Mouse (Mus musculus): Measurements from ENCODE around the gene Smyd1. TPM values are rescaled to one million over a fixed set of nuclear protein-coding genes. Genes with fewer than 3 reads are reported as not detected.

The Smyd1 gene
- polyA plus RNA-seq, 1 experiment = 4.9 TPM

DNA sequence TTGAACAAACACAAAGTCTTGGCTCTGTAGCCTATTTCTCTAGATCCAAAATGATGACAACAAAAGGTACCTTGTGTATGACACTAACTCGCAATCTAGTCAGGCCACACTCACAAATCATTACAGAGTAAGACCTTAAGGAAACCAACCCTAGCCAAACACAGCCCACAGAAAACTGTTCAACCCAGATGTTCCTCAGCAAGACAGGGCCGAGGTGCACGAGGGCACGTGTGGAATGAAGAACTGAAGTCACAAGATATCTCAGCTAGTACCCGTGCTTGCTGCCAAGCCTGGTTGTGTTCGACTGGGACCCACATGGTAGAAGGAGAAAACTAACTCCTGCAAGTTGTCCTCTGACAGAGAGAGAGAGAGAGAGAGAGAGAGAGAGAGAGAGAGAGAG is 7.8 kb upstream of the Smyd1 start:
- Histone ChIP-seq H3K27ac (ENCODE audit: control insufficient read depth, insufficient read depth, low read depth, low read length) (no peak overlapping the region), H3K4me3 (ENCODE audit: control insufficient read depth, low read depth, low read length) (no peak overlapping the region), H3K4me1 (ENCODE audit: control insufficient read depth, insufficient read depth, low read length) (no peaks in the 10 kb centered on the region), H3K36me3 (ENCODE audit: control insufficient read depth, insufficient read depth, low read length) (no peaks in the 10 kb centered on the region), H3K27me3 (ENCODE audit: control insufficient read depth, insufficient read depth, low read length) (no peaks in the 10 kb centered on the region)
- no peak for TF ChIP-seq CTCF (IDR thresholded peaks at IDR 0.05; ENCODE audit: control insufficient read depth, insufficient read depth, insufficient replicate concordance, low read depth, low read length)

DNA sequence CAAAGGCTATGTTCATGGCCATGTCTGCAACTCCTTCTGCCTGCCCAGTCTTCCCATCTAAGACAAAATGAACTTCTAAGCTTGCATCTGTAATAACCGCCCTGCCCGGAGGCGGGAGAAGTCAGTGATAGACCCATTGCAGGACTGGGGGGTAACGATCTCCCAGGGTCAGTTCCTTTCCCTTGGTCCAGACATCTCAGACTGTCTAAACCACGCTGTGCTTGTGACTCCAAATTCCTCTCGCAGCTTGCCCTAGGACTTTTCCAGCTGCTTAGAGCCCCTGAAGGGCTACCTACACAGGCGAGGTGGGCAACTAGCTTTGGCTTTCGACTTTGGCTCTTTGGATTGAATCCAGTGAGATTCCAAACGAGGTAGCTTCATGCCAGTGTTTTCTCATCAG is 2.8 kb upstream of the Smyd1 start:
- H3K4me3 ChIP-seq (ENCODE audit: control insufficient read depth, low read depth, low read length) = peak overlapping the region; percentile 24
- TF ChIP-seq CTCF (IDR thresholded peaks at IDR 0.05; ENCODE audit: control insufficient read depth, insufficient read depth, insufficient replicate concordance, low read depth, low read length) (no peak), POLR2A (IDR thresholded peaks at IDR 0.05; ENCODE audit: control insufficient read depth, low read depth, low read length) (no peak)
- H3K36me3 ChIP-seq (ENCODE audit: control insufficient read depth, insufficient read depth, low read length) = no peaks in the 10 kb centered on the region
- H3K27ac ChIP-seq (ENCODE audit: control insufficient read depth, insufficient read depth, low read depth, low read length) = no peak overlapping the region
- H3K27me3 ChIP-seq (ENCODE audit: control insufficient read depth, insufficient read depth, low read length) = no peaks in the 10 kb centered on the region
- no peaks in the 10 kb centered on the region for H3K4me1 ChIP-seq (ENCODE audit: control insufficient read depth, insufficient read depth, low read length)

DNA sequence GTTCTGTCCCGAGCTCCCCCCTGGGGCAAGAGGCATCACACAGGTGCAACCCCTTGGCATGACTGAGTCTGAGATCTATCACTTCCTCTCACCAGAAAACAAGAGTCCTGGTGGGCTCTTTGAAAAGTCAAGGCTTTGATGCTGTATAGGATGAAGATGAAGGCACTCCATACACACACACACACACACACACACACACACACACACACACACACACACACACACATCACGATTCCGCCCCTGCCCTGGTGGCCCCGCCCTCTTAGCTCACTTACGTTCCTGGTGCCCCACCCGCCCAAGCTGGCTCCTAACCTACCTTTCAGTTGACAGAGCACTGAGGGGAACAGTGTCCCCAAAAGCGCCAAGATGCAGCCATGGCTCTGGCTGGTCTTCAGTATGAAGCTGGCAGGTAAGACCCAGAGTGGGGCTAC is 473 bp upstream of the Smyd1 start, which contains the start of gene Cd8b1:
Cd8b1 (plus strand) TSS at position 298 of the 431 bp plus-strand sequence.
- Histone ChIP-seq H3K27me3 (ENCODE audit: control insufficient read depth, insufficient read depth, low read length) (no peaks in the 10 kb centered on the region), H3K4me3 (ENCODE audit: control insufficient read depth, low read depth, low read length) (no peak within 1 kb of the TSS; the same call in 1 of the 2 replicates)
- no peak for TF ChIP-seq CTCF (IDR thresholded peaks at IDR 0.05; ENCODE audit: control insufficient read depth, insufficient read depth, insufficient replicate concordance, low read depth, low read length)
- no peak for TF ChIP-seq POLR2A (IDR thresholded peaks at IDR 0.05; ENCODE audit: control insufficient read depth, low read depth, low read length)

DNA sequence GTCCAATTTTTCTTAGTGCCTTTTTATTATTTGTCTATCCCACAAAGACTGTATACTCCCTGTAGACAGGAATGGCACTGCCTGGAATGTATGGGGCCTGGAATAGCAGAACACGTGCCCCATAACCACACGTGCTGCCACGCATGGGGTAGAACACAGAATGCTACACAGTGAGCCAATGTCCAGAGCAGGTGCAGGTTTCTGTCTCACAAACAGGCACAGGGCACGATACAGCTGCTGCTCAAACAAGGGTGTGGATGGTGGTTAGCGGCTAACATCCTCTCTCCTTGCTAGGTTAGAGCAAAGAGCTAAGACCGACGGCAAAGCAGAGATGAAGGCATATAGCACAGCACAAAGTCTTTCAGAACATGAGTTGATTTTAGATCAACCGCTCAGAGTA is 14.5 kb downstream of the Smyd1 start:
- Histone ChIP-seq H3K27ac (ENCODE audit: control insufficient read depth, insufficient read depth, low read depth, low read length) (no peak overlapping the region), H3K4me1 (ENCODE audit: control insufficient read depth, insufficient read depth, low read length) (no peaks in the 10 kb centered on the region), H3K4me3 (ENCODE audit: control insufficient read depth, low read depth, low read length) (no peak overlapping the region), H3K27me3 (ENCODE audit: control insufficient read depth, insufficient read depth, low read length) (no peaks in the 10 kb centered on the region), H3K36me3 (ENCODE audit: control insufficient read depth, insufficient read depth, low read length) (no peaks in the 10 kb centered on the region)
- no peak for TF ChIP-seq CTCF (IDR thresholded peaks at IDR 0.05; ENCODE audit: control insufficient read depth, insufficient read depth, insufficient replicate concordance, low read depth, low read length)
- TF ChIP-seq POLR2A (IDR thresholded peaks at IDR 0.05; ENCODE audit: control insufficient read depth, low read depth, low read length) = no peak

More for the DNA sequence above, 473 bp upstream of the Smyd1 start, which contains the start of gene Cd8b1:
- H3K36me3 ChIP-seq (ENCODE audit: control insufficient read depth, insufficient read depth, low read length) = no peaks in the 10 kb centered on the region
- H3K27ac ChIP-seq (ENCODE audit: control insufficient read depth, insufficient read depth, low read depth, low read length) = no peak within 1 kb of the TSS
- H3K4me1 ChIP-seq (ENCODE audit: control insufficient read depth, insufficient read depth, low read length) = no peaks in the 10 kb centered on the region

DNA sequence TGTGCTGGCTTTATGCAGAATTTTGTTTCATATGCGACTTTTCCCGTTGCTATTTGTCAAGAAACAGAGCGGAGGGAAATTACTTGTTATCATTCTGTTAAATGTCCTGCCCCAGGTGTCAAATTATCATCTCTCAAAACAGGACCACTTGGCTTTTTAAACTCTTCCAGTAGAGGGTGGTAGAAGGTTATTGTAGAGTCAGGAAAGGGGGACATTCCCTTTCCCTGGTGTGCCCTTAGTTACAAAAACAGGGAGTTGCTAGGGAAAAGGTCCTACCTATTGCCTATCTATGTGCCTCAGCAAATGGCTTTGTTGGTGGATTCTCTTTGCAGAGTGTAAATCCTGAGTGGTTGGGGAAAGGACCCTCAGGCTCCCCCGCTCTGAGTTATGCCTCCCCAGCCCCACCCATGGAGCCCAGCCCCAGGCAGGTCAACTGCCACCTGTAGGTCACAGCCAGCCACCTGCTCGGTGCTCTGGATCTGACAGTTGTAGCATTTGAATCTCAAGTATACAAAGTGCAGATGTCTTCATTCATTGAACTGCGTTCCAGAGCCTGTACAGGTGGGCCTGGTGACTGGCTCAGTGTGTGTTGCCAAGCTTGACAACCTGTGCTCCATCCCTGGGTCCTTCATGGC is 19.8 kb downstream of the Smyd1 start:
- TF ChIP-seq CTCF (IDR thresholded peaks at IDR 0.05; ENCODE audit: control insufficient read depth, insufficient read depth, insufficient replicate concordance, low read depth, low read length) (no peak), POLR2A (IDR thresholded peaks at IDR 0.05; ENCODE audit: control insufficient read depth, low read depth, low read length) (no peak)
- no peaks in the 10 kb centered on the region for H3K27me3 ChIP-seq (ENCODE audit: control insufficient read depth, insufficient read depth, low read length)
- H3K4me3 ChIP-seq (ENCODE audit: control insufficient read depth, low read depth, low read length) = no peak overlapping the region
- H3K27ac ChIP-seq (ENCODE audit: control insufficient read depth, insufficient read depth, low read depth, low read length) = no peak overlapping the region
- H3K36me3 ChIP-seq (ENCODE audit: control insufficient read depth, insufficient read depth, low read length) = no peaks in the 10 kb centered on the region
- H3K4me1 ChIP-seq (ENCODE audit: control insufficient read depth, insufficient read depth, low read length) = no peaks in the 10 kb centered on the region

DNA sequence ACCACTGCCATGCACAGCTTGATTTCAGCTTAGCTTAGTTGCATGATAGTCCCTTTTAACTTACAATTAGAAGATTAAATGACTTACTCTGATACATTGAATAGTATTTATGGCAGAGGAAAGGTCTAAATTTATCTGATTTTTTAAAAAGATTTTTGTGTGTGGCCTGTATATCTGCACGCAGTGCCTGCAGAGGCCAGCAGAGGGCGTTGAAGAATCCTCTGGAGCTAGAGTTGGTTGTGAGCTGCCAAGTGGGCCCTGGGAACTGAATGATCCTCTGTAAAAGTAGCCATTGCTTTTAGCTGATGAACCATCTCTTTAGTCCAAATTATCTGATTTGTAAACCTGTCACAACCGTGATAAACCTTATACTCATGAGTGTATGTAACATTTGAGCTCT is 23.3 kb downstream of the Smyd1 start:
- Histone ChIP-seq H3K27me3 (ENCODE audit: control insufficient read depth, insufficient read depth, low read length) (no peaks in the 10 kb centered on the region), H3K27ac (ENCODE audit: control insufficient read depth, insufficient read depth, low read depth, low read length) (no peak overlapping the region), H3K4me3 (ENCODE audit: control insufficient read depth, low read depth, low read length) (no peak overlapping the region), H3K36me3 (ENCODE audit: control insufficient read depth, insufficient read depth, low read length) (no peaks in the 10 kb centered on the region), H3K4me1 (ENCODE audit: control insufficient read depth, insufficient read depth, low read length) (no peaks in the 10 kb centered on the region)
- TF ChIP-seq POLR2A (IDR thresholded peaks at IDR 0.05; ENCODE audit: control insufficient read depth, low read depth, low read length) = no peak
- peak; percentile 58; the same call in 1 of the 2 replicates for TF ChIP-seq CTCF (IDR thresholded peaks at IDR 0.05; ENCODE audit: control insufficient read depth, insufficient read depth, insufficient replicate concordance, low read depth, low read length)

DNA sequence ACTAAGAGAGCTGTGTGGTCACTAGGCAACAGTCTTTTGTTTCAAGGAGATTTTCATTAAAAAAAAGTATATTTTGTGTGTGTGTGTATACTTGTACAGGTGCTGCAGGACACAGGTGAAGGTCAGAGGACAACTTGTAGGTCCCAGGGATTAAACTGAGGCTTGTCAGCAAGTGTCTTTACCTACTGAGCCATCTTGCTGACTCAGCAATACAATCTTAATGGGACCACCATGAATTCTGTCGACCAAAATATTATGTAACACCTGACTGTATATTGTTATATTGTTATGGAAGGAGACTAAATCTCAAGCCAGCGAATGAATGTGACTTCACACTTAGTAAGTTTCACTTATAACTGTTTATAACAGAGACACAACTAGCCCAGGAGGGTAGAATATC is 24.0 kb downstream of the Smyd1 start:
- Histone ChIP-seq H3K4me1 (ENCODE audit: control insufficient read depth, insufficient read depth, low read length) (no peaks in the 10 kb centered on the region; the same call in 1 of the 2 replicates), H3K4me3 (ENCODE audit: control insufficient read depth, low read depth, low read length) (no peak overlapping the region), H3K27ac (ENCODE audit: control insufficient read depth, insufficient read depth, low read depth, low read length) (no peak overlapping the region), H3K27me3 (ENCODE audit: control insufficient read depth, insufficient read depth, low read length) (no peaks in the 10 kb centered on the region), H3K36me3 (ENCODE audit: control insufficient read depth, insufficient read depth, low read length) (no peaks in the 10 kb centered on the region)
- TF ChIP-seq CTCF (IDR thresholded peaks at IDR 0.05; ENCODE audit: control insufficient read depth, insufficient read depth, insufficient replicate concordance, low read depth, low read length) = no peak
- TF ChIP-seq POLR2A (IDR thresholded peaks at IDR 0.05; ENCODE audit: control insufficient read depth, low read depth, low read length) = no peak
